Mouse (Mus musculus) kidney, adult 2 months (tissue): ENCODE data around the gene Pde3a.

ENCODE experiments used
- CTCF ChIP-seq: fragments of 200-500 bp; conservative IDR thresholded peaks from 2 replicates; pipeline ENCODE4 v1.5.1; 2011; ENCODE audit warnings: low read depth, mild to moderate bottlenecking, control low read depth, low read length, moderate library complexity, mixed read lengths; ENCODE audit not compliant: insufficient read depth, insufficient read length
- POLR2A ChIP-seq: fragments of 200-500 bp; IDR thresholded peaks from one replicate; pipeline ENCODE4 v1.6.1; 2011; ENCODE audit warnings: low read depth, low read length, control low read depth

- TF ChIP-seq CTCF (no peak), POLR2A (no peak)
Measured at GRCm38 (mm10) chr6:141456591-141456990, 207.5 kb downstream of the Pde3a start.
